Mouse (Mus musculus) heart, embryonic 15.5 days (tissue): Measurements from ENCODE around the gene Tsnaxip1. TPM values are rescaled to one million over a fixed set of nuclear protein-coding genes. Genes with fewer than 3 reads are reported as not detected.
"Not testable (repeated sequence)": the region's sequence is repeated elsewhere in the genome, so short reads cannot be mapped to it uniquely, and the experiment has no call there.

Experiments
- ATAC-seq: fragments of 200-750 bp; cut with Nextera tagmentation; replicated peaks from 2 replicates; pipeline ENCODE4 v1.8.0; 2017; ENCODE audit warnings: low read depth, moderate TSS enrichment; ENCODE audit not compliant: insufficient number of reproducible peaks, insufficient read depth, low FRiP score
- H3K27ac ChIP-seq: fragments of 300-500 bp; sonication (generic); 2 replicates; pipeline ENCODE4 v1.5.1; 2015; ENCODE audit warnings: mild to moderate bottlenecking, inconsistent platforms
- H3K27me3 ChIP-seq: fragments of 300-500 bp; sonication (generic); 2 replicates; pipeline ENCODE4 v1.6.1; 2015; ENCODE audit warnings: inconsistent platforms
- H3K36me3 ChIP-seq: fragments of 300-500 bp; sonication (generic); 2 replicates; pipeline ENCODE4 v1.6.1; 2015; ENCODE audit warnings: mild to moderate bottlenecking, inconsistent platforms
- H3K4me1 ChIP-seq: fragments of 300-500 bp; sonication (generic); replicated peaks from 2 replicates; pipeline ENCODE4 v1.6.1; 2015; ENCODE audit warnings: inconsistent platforms
- H3K4me2 ChIP-seq: fragments of 300-500 bp; sonication (generic); 2 replicates; pipeline ENCODE4 v1.6.1; 2015; ENCODE audit warnings: inconsistent platforms, mild to moderate bottlenecking, moderate library complexity
- H3K4me3 ChIP-seq: fragments of 300-500 bp; sonication (generic); 2 replicates; pipeline ENCODE4 v1.5.1; 2015; ENCODE audit warnings: mild to moderate bottlenecking, inconsistent platforms
- H3K9ac ChIP-seq: fragments of 300-500 bp; sonication (generic); 2 replicates; pipeline ENCODE4 v1.6.1; 2015; ENCODE audit warnings: mild to moderate bottlenecking, inconsistent platforms
- H3K9me3 ChIP-seq: fragments of 300-500 bp; sonication (generic); replicated peaks from 2 replicates; pipeline ENCODE4 v1.6.1; 2016; ENCODE audit warnings: inconsistent platforms
- WGBS: fragments of 180-500 bp; shearing (Covaris S2); methylation state at CpG from one replicate; pipeline ENCODE4 v1.1.7; 2015; ENCODE audit warnings: mixed read lengths; 5-methylcytosine and 5-hydroxymethylcytosine counted together
- polyA plus RNA-seq: library from polyadenylated mRNA; unstranded; fragments of >200 nt; fragmentation: Nextera tagmentation; extraction: Ambion mirVana; gene quantifications from 2 replicates; pipeline ENCODE4 v1.2.1, GENCODE M21; 2015

Tsnaxip1 gene
- polyA plus RNA-seq, 1 experiment from 2014 or later, result 0.06 TPM

- no peaks in the 10 kb centered on the region for H3K9me3 ChIP-seq
- peaks cover 20% of the 10 kb centered on the region for H3K4me1 ChIP-seq
- WGBS, result 79% methylated on average over 1 of the region's 1 CpGs
- H3K36me3 ChIP-seq, result peaks cover 36% of the 10 kb centered on the region
- H3K27ac ChIP-seq, result no peak overlapping the region
- H3K9ac ChIP-seq, result no peak overlapping the region
- H3K27me3 ChIP-seq, result no peaks in the 10 kb centered on the region
- no peak for ATAC-seq
- H3K4me3 ChIP-seq, result no peak overlapping the region
- no peak overlapping the region for H3K4me2 ChIP-seq
Measured at GRCm38 (mm10) chr8:105820925-105821324, 6.6 kb upstream of the Tsnaxip1 start.

GRCm38 (mm10) chr8:105825506-105825905 is 2.0 kb upstream of the Tsnaxip1 start:
- Histone ChIP-seq H3K9me3 (no peaks in the 10 kb centered on the region), H3K9ac (peak overlapping the region; percentile 84; the same call in 1 of the 2 replicates), H3K36me3 (peaks cover 27% of the 10 kb centered on the region), H3K27ac (no peak overlapping the region), H3K4me3 (peak overlapping the region; percentile 87), H3K4me1 (peaks cover 28% of the 10 kb centered on the region), H3K4me2 (peak overlapping the region; percentile 84), H3K27me3 (no peaks in the 10 kb centered on the region)
- 84% methylated on average over 4 of the region's 4 CpGs for WGBS
- ATAC-seq, result no peak

GRCm38 (mm10) chr8:105826379-105826778 is 1.2 kb upstream of the Tsnaxip1 start:
- no peaks in the 10 kb centered on the region for H3K27me3 ChIP-seq
- peak overlapping the region; percentile 75 for H3K27ac ChIP-seq
- no peaks in the 10 kb centered on the region for H3K9me3 ChIP-seq
- ATAC-seq, result no peak
- H3K4me1 ChIP-seq, result peaks cover 19% of the 10 kb centered on the region
- peak overlapping the region; percentile 84 for H3K4me2 ChIP-seq
- peaks cover 23% of the 10 kb centered on the region for H3K36me3 ChIP-seq
- peak overlapping the region; percentile 84 for H3K9ac ChIP-seq
- H3K4me3 ChIP-seq, result peak overlapping the region; percentile 87
- WGBS, result 5% methylated on average over 4 of the region's 4 CpGs

- H3K27me3 ChIP-seq, H3K27ac ChIP-seq, H3K9ac ChIP-seq, H3K4me3 ChIP-seq, H3K36me3 ChIP-seq, H3K4me1 ChIP-seq, ATAC-seq, H3K9me3 ChIP-seq, H3K4me2 ChIP-seq: not testable (repeated sequence)
- WGBS, result 77% methylated on average over 2 of the region's 2 CpGs
Measured at GRCm38 (mm10) chr8:105833740-105834139, 6.2 kb downstream of the Tsnaxip1 start.

GRCm38 (mm10) chr8:105835318-105835717 is 7.8 kb downstream of the Tsnaxip1 start:
- H3K4me3 ChIP-seq, result no peak overlapping the region
- H3K27ac ChIP-seq, result no peak overlapping the region
- ATAC-seq, result no peak
- WGBS, result 27% methylated on average over 11 of the region's 11 CpGs
- H3K36me3 ChIP-seq, result no peaks in the 10 kb centered on the region
- H3K9me3 ChIP-seq, result no peaks in the 10 kb centered on the region
- H3K9ac ChIP-seq, result no peak overlapping the region
- H3K4me2 ChIP-seq, result no peak overlapping the region
- H3K4me1 ChIP-seq, result no peaks in the 10 kb centered on the region
- no peaks in the 10 kb centered on the region; the same call in 1 of the 2 replicates for H3K27me3 ChIP-seq

GRCm38 (mm10) chr8:105836991-105837390 is 9.5 kb downstream of the Tsnaxip1 start:
- no peak for ATAC-seq
- Histone ChIP-seq H3K27ac (no peak overlapping the region), H3K27me3 (no peaks in the 10 kb centered on the region; the same call in 1 of the 2 replicates), H3K4me1 (no peaks in the 10 kb centered on the region), H3K36me3 (no peaks in the 10 kb centered on the region), H3K9me3 (no peaks in the 10 kb centered on the region), H3K4me2 (no peak overlapping the region), H3K4me3 (no peak overlapping the region), H3K9ac (no peak overlapping the region)
- WGBS, result 73% methylated on average over 6 of the region's 6 CpGs

- H3K27ac ChIP-seq, result no peak overlapping the region
- peaks cover 8% of the 10 kb centered on the region for H3K36me3 ChIP-seq
- no peak overlapping the region for H3K9ac ChIP-seq
- no peaks in the 10 kb centered on the region for H3K4me1 ChIP-seq
- no peak overlapping the region for H3K4me2 ChIP-seq
- no peak overlapping the region for H3K4me3 ChIP-seq
- no peak for ATAC-seq
- 88% methylated on average over 5 of the region's 5 CpGs for WGBS
- no peaks in the 10 kb centered on the region for H3K9me3 ChIP-seq
- no peaks in the 10 kb centered on the region; the same call in 1 of the 2 replicates for H3K27me3 ChIP-seq
Measured at GRCm38 (mm10) chr8:105839209-105839608, 11.7 kb downstream of the Tsnaxip1 start.

- 65% methylated on average over 11 of the region's 11 CpGs for whole genome bisulfite sequencing
- no peak overlapping the region for H3K9ac ChIP-seq
- no peaks in the 10 kb centered on the region for H3K27me3 ChIP-seq
- H3K4me3 ChIP-seq, result no peak overlapping the region
- peaks cover 12% of the 10 kb centered on the region for H3K4me1 ChIP-seq
- peak overlapping the region; percentile 15; the same call in 1 of the 2 replicates for H3K27ac ChIP-seq
- ATAC-seq, result peak; percentile 74
- peaks cover 58% of the 10 kb centered on the region for H3K36me3 ChIP-seq
- H3K4me2 ChIP-seq, result no peak overlapping the region
- no peaks in the 10 kb centered on the region for H3K9me3 ChIP-seq
Measured at GRCm38 (mm10) chr8:105846678-105847077, 19.1 kb downstream of the Tsnaxip1 start.

GRCm38 (mm10) chr8:105850014-105850413 is 22.5 kb downstream of the Tsnaxip1 start:
- H3K9me3 ChIP-seq, result no peaks in the 10 kb centered on the region

GRCm38 (mm10) chr8:105850611-105851010 is 23.1 kb downstream of the Tsnaxip1 start:
- 69% methylated on average over 7 of the region's 7 CpGs for WGBS
- no peak for ATAC-seq
- no peak overlapping the region for H3K9ac ChIP-seq
- H3K4me1 ChIP-seq, result peaks cover 18% of the 10 kb centered on the region
- H3K27ac ChIP-seq, result no peak overlapping the region
- peak overlapping the region; percentile 75 for H3K4me2 ChIP-seq
- H3K9me3 ChIP-seq, result no peaks in the 10 kb centered on the region
- H3K36me3 ChIP-seq, result peaks cover 37% of the 10 kb centered on the region
- H3K27me3 ChIP-seq, result no peaks in the 10 kb centered on the region
- peak overlapping the region; percentile 26 for H3K4me3 ChIP-seq

More at GRCm38 (mm10) chr8:105850014-105850413, 22.5 kb downstream of the Tsnaxip1 start:
- 79% methylated on average over 4 of the region's 4 CpGs for WGBS
- Histone ChIP-seq H3K4me3 (no peak overlapping the region), H3K27me3 (no peaks in the 10 kb centered on the region), H3K27ac (no peak overlapping the region), H3K9ac (no peak overlapping the region), H3K4me1 (peaks cover 18% of the 10 kb centered on the region), H3K4me2 (no peak overlapping the region), H3K36me3 (peaks cover 42% of the 10 kb centered on the region)
- no peak for ATAC-seq

GRCm38 (mm10) chr8:105851651-105852143 is 24.2 kb downstream of the Tsnaxip1 start:
- WGBS, result under 1% methylated on average over 34 of the region's 34 CpGs
- ATAC-seq, result peak; percentile 63; the same call in 1 of the 2 replicates

GRCm38 (mm10) chr8:105852146-105852729 is 24.7 kb downstream of the Tsnaxip1 start:
- H3K27ac ChIP-seq, result 0 out of 2 replicates have a peak overlapping the region, but pooled peaks have one; percentile 68
- 79% methylated on average over 12 of the region's 12 CpGs for WGBS
- peak overlapping the region; percentile 75; the same call in 1 of the 2 replicates for H3K4me2 ChIP-seq
- no peaks in the 10 kb centered on the region for H3K27me3 ChIP-seq
- H3K9ac ChIP-seq, result no peak overlapping the region
- peaks cover 21% of the 10 kb centered on the region for H3K36me3 ChIP-seq
- peak overlapping the region; percentile 69 for H3K4me3 ChIP-seq
- peaks cover 32% of the 10 kb centered on the region for H3K4me1 ChIP-seq
- no peaks in the 10 kb centered on the region for H3K9me3 ChIP-seq
- no peak for ATAC-seq

More at GRCm38 (mm10) chr8:105851651-105852143, 24.2 kb downstream of the Tsnaxip1 start:
- Histone ChIP-seq H3K9me3 (no peaks in the 10 kb centered on the region), H3K4me1 (peaks cover 27% of the 10 kb centered on the region), H3K4me3 (peak overlapping the region; percentile 69), H3K4me2 (peak overlapping the region; percentile 75), H3K27ac (peak overlapping the region; percentile 68), H3K9ac (peak overlapping the region; percentile 70), H3K27me3 (no peaks in the 10 kb centered on the region), H3K36me3 (peaks cover 26% of the 10 kb centered on the region)
